Mouse (Mus musculus): ENCODE measurements around the gene Catsperd.

DNA sequence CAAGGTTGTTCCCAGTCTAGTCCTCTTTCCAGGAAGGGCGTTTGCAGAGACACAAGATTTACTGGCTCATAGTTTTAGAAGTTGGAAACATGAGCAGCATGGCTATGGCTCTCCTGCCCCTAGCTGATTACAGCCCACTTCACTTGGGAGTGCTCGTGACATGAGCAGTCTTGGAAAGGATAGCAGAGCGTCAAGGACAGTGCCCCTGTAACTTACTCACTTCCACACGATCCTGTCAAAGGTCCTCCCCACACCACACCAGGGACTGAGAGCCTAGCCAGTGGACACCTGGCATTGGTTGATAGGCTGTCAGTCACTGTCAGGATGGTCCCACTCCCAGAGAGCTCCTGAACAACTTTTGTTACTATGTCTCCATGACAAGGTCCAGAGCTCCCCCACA is 75.1 kb downstream of the Catsperd start:
- TF ChIP-seq CTCF (IDR thresholded peaks at IDR 0.05; ENCODE audit: extremely low read depth, insufficient read depth, low read length) (no peak), POLR2A (IDR thresholded peaks at IDR 0.05; ENCODE audit: extremely low read depth, insufficient read depth, low read length) (no peak)
